Mouse (Mus musculus): ENCODE data around the gene P3h2. TPM values are rescaled to one million over a fixed set of nuclear protein-coding genes. Genes with fewer than 3 reads are reported as not detected.
A peak's percentile ranks its signal among the peaks of the same experiment; 100 is the strongest.

P3h2 gene
- polyA plus RNA-seq, 1 experiment from 2014 or later: 4.8 TPM

- Histone ChIP-seq H3K4me3 (no peak overlapping the region), H3K27ac (0 out of 2 replicates have a peak overlapping the region, but pooled peaks have one; percentile 13), H3K4me1 (peaks cover 10% of the 10 kb centered on the region; the same call in 1 of the 2 replicates), H3K36me3 (no peaks in the 10 kb centered on the region), H3K9ac (no peak overlapping the region), H3K4me2 (no peak overlapping the region), H3K9me3 (no peaks in the 10 kb centered on the region), H3K27me3 (no peaks in the 10 kb centered on the region)
- 31% methylated on average over 12 of the region's 12 CpGs for WGBS
- no peak for ATAC-seq (ENCODE audit: insufficient number of reproducible peaks, low FRiP score, low TSS enrichment, low read depth)
Measured at GRCm38 (mm10) chr16:25945151-25945955, 160.2 kb downstream of the P3h2 start.

- WGBS: 49% methylated on average over 4 of the region's 4 CpGs
Measured at GRCm38 (mm10) chr16:25942261-25942660, 163.3 kb downstream of the P3h2 start.

GRCm38 (mm10) chr16:25934181-25934580 is 171.4 kb downstream of the P3h2 start:
- Histone ChIP-seq H3K9me3 (no peaks in the 10 kb centered on the region), H3K36me3 (no peaks in the 10 kb centered on the region), H3K27ac (no peak overlapping the region), H3K27me3 (no peaks in the 10 kb centered on the region), H3K4me1 (no peaks in the 10 kb centered on the region), H3K9ac (no peak overlapping the region), H3K4me2 (no peak overlapping the region), H3K4me3 (no peak overlapping the region)
- 75% methylated on average over 2 of the region's 2 CpGs for WGBS
- ATAC-seq (ENCODE audit: insufficient number of reproducible peaks, low FRiP score, low TSS enrichment, low read depth): no peak

More at GRCm38 (mm10) chr16:25942261-25942660, 163.3 kb downstream of the P3h2 start:
- Histone ChIP-seq H3K9ac (no peak overlapping the region), H3K27me3 (no peaks in the 10 kb centered on the region), H3K27ac (no peak overlapping the region), H3K36me3 (no peaks in the 10 kb centered on the region), H3K4me3 (no peak overlapping the region), H3K4me2 (no peak overlapping the region), H3K4me1 (peaks cover 10% of the 10 kb centered on the region; the same call in 1 of the 2 replicates), H3K9me3 (no peaks in the 10 kb centered on the region)
- ATAC-seq (ENCODE audit: insufficient number of reproducible peaks, low FRiP score, low TSS enrichment, low read depth): no peak

GRCm38 (mm10) chr16:25912185-25912584 is 193.4 kb downstream of the P3h2 start:
- 39% methylated on average over 1 of the region's 1 CpGs for WGBS
- Histone ChIP-seq H3K9ac (no peak overlapping the region), H3K27ac (no peak overlapping the region), H3K4me1 (no peaks in the 10 kb centered on the region), H3K36me3 (no peaks in the 10 kb centered on the region), H3K9me3 (no peaks in the 10 kb centered on the region), H3K27me3 (no peaks in the 10 kb centered on the region), H3K4me2 (no peak overlapping the region), H3K4me3 (no peak overlapping the region)
- no peak for ATAC-seq (ENCODE audit: insufficient number of reproducible peaks, low FRiP score, low TSS enrichment, low read depth)
